Mouse (Mus musculus) myocyte (in vitro differentiated cells): ENCODE measurements around the gene Cda. TPM values are rescaled to one million over a fixed set of nuclear protein-coding genes. Genes with fewer than 3 reads are reported as not detected.

Source experiments
- H3K27me3 ChIP-seq: one replicate; pipeline ENCODE4 v1.6.1; 2011; ENCODE audit not compliant: control insufficient read depth, insufficient read depth, insufficient read length
- H3K36me3 ChIP-seq: one replicate; pipeline ENCODE4 v1.6.1; 2011; ENCODE audit not compliant: control insufficient read depth, insufficient read depth
- H3K4me2 ChIP-seq: one replicate; pipeline ENCODE4 v1.6.1; 2011; ENCODE audit warnings: low read depth, control low read depth
- H3K4me3 ChIP-seq: one replicate; pipeline ENCODE4 v1.5.1; 2011; ENCODE audit warnings: mild to moderate bottlenecking, control low read depth, moderate library complexity
- H3K79me2 ChIP-seq: one replicate; pipeline ENCODE4 v1.6.1; 2011; ENCODE audit not compliant: control insufficient read depth, insufficient read depth
- H3ac ChIP-seq: one replicate; pipeline ENCODE4 v1.6.1; 2011; ENCODE audit not compliant: control insufficient read depth, insufficient read length
- CEBPB ChIP-seq: IDR thresholded peaks from 2 replicates; pipeline ENCODE4 v1.6.1; 2011; ENCODE audit warnings: mild to moderate bottlenecking, moderate library complexity; ENCODE audit not compliant: poor library complexity, insufficient read depth, severe bottlenecking
- E2F4 ChIP-seq: IDR thresholded peaks from one replicate; pipeline ENCODE4 v1.6.1; 2011; ENCODE audit warnings: mild to moderate bottlenecking, control low read depth, moderate library complexity; ENCODE audit not compliant: insufficient read depth
- MAX ChIP-seq: IDR thresholded peaks from one replicate; pipeline ENCODE4 v1.6.1; 2011; ENCODE audit warnings: low read depth, mild to moderate bottlenecking, control low read depth
- MYOD1 ChIP-seq, 3 experiments: IDR thresholded peaks; one replicate each; pipeline ENCODE4 v1.6.1; 2011; ENCODE audit warnings: control low read depth in 2 of 3, low read depth in 2 of 3, mild to moderate bottlenecking in 2 of 3, moderate library complexity in 1 of 3; ENCODE audit not compliant: insufficient read length in 2 of 3, control insufficient read depth in 1 of 3
- MYOG ChIP-seq, 3 experiments: IDR thresholded peaks; one replicate each; pipeline ENCODE4 v1.6.1; 2011; ENCODE audit warnings: control low read depth in 2 of 3, low read depth in 2 of 3, mild to moderate bottlenecking in 2 of 3; ENCODE audit not compliant: insufficient read length in 2 of 3, control insufficient read depth in 1 of 3, insufficient read depth in 1 of 3
- POLR2A ChIP-seq: IDR thresholded peaks from one replicate; pipeline ENCODE4 v1.6.1; 2011; ENCODE audit warnings: low read depth, mild to moderate bottlenecking, control low read depth, moderate library complexity; ENCODE audit not compliant: insufficient read length
- POLR2AphosphoS2 ChIP-seq: IDR thresholded peaks from one replicate; pipeline ENCODE4 v1.6.1; 2011; ENCODE audit warnings: low read depth, control low read depth; ENCODE audit not compliant: insufficient read length
- REST ChIP-seq: IDR thresholded peaks from one replicate; pipeline ENCODE4 v1.6.1; 2011; ENCODE audit warnings: mild to moderate bottlenecking, control low read depth, moderate library complexity; ENCODE audit not compliant: insufficient read depth, insufficient read length
- SRF ChIP-seq: IDR thresholded peaks from one replicate; pipeline ENCODE4 v1.6.1; 2011; ENCODE audit warnings: low read depth; ENCODE audit not compliant: control insufficient read depth, insufficient read length
- TCF12 ChIP-seq: IDR thresholded peaks from one replicate; pipeline ENCODE4 v1.6.1; 2011; ENCODE audit warnings: mild to moderate bottlenecking, control low read depth; ENCODE audit not compliant: poor library complexity, insufficient read depth, severe bottlenecking
- TCF3 ChIP-seq: IDR thresholded peaks from one replicate; pipeline ENCODE4 v1.6.1; 2011; ENCODE audit warnings: low read depth, control low read depth; ENCODE audit not compliant: insufficient read length
- USF1 ChIP-seq: IDR thresholded peaks from one replicate; pipeline ENCODE4 v1.6.1; 2011; ENCODE audit warnings: low read depth, mild to moderate bottlenecking, control low read depth, moderate library complexity
- polyA plus RNA-seq: library from polyadenylated mRNA; unstranded; fragments of >200 nt; fragmentation: generic; extraction: Trizol; gene quantifications from one replicate; pipeline ENCODE4 v1.2.1, GENCODE M21; 2012; ENCODE audit warnings: missing spikeins

Cda gene
- polyA plus RNA-seq, 1 experiment, result 6.0 TPM

- Histone ChIP-seq H3ac (no peak overlapping the region), H3K4me2 (peak overlapping the region; percentile 63), H3K4me3 (no peak overlapping the region), H3K79me2 (no peaks in the 10 kb centered on the region), H3K27me3 (no peaks in the 10 kb centered on the region), H3K36me3 (no peaks in the 10 kb centered on the region)
- TF ChIP-seq USF1, result no peak
Observed at GRCm38 (mm10) chr4:138356551-138356950, 11.2 kb downstream of the Cda start.

DNA sequence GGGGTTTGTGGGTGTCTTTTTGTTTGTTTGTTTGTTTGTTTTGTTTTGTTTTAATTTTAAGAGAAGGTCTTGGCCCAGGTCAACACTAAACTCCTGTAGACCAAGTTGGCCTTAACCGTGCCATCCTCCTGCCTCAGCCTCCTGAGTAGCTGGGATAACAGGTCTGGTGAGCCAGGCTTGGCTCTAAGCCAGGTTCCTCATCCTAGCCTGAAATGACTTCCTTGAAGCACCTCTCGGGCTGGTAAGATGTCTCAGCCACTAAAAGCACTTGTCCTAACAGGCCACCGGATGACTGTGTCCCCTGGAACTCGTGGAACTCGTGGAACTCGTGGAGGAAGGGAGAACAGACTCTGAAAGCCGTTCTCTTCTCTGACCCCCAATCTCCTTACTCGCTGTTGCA is 11.7 kb downstream of the Cda start:
- H3K36me3 ChIP-seq, result no peaks in the 10 kb centered on the region
- no peaks in the 10 kb centered on the region for H3K79me2 ChIP-seq
- no peak overlapping the region for H3K4me3 ChIP-seq
- no peak overlapping the region for H3ac ChIP-seq
- peak overlapping the region; percentile 63 for H3K4me2 ChIP-seq
- no peaks in the 10 kb centered on the region for H3K27me3 ChIP-seq
- TF ChIP-seq TCF3 (no peak), USF1 (no peak), POLR2AphosphoS2 (no peak), REST (no peak), MYOD1 (IDR thresholded peaks at IDR 0.05; ENCODE audit: control insufficient read depth in 1 of 3, insufficient read length in 2 of 3, low read depth in 2 of 3) (no peak), TCF12 (no peak), SRF (no peak), MAX (no peak), MYOG (IDR thresholded peaks at IDR 0.05; ENCODE audit: control insufficient read depth in 1 of 3, insufficient read depth in 1 of 3, insufficient read length in 2 of 3, low read depth in 2 of 3) (no peak), E2F4 (no peak), CEBPB (no peak), POLR2A (no peak)

DNA sequence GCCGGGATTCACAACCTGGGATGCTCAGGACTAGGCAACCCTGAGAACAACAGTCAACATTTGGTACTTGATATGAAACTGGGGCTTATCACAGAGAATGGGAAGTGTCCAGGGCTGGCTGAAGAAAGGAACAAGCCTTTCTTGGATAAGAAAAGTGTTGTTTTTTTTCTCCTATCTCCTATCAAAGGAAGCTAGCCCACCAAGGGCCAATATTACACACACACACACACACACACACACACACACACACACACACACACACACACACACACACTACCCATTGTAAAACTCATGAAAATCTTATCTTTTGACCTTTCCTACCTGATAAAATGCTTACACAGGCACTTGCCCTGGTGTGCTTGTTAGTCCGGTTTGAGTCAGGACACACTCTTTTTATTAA is 12.3 kb downstream of the Cda start:
- no peaks in the 10 kb centered on the region for H3K36me3 ChIP-seq
- no peak overlapping the region for H3ac ChIP-seq
- no peaks in the 10 kb centered on the region for H3K27me3 ChIP-seq
- H3K4me2 ChIP-seq, result no peak overlapping the region
- H3K79me2 ChIP-seq, result no peaks in the 10 kb centered on the region
- H3K4me3 ChIP-seq, result no peak overlapping the region
- TF ChIP-seq TCF3 (no peak), POLR2A (no peak), MAX (no peak), TCF12 (no peak), CEBPB (no peak), POLR2AphosphoS2 (no peak), MYOD1 (IDR thresholded peaks at IDR 0.05; ENCODE audit: control insufficient read depth in 1 of 3, insufficient read length in 2 of 3, low read depth in 2 of 3) (no peak), SRF (no peak), USF1 (no peak), REST (no peak), MYOG (IDR thresholded peaks at IDR 0.05; ENCODE audit: control insufficient read depth in 1 of 3, insufficient read depth in 1 of 3, insufficient read length in 2 of 3, low read depth in 2 of 3) (no peak), E2F4 (no peak)

GRCm38 (mm10) chr4:138353438-138354171 is 14.2 kb downstream of the Cda start:
- Histone ChIP-seq H3K4me2 (no peak overlapping the region), H3K4me3 (no peak overlapping the region)
- TF ChIP-seq REST (no peak), SRF (no peak), CEBPB (no peak), MYOD1 (IDR thresholded peaks at IDR 0.05; ENCODE audit: control insufficient read depth in 1 of 3, insufficient read length in 2 of 3, low read depth in 2 of 3) (no peak), MYOG (IDR thresholded peaks at IDR 0.05; ENCODE audit: control insufficient read depth in 1 of 3, insufficient read depth in 1 of 3, insufficient read length in 2 of 3, low read depth in 2 of 3) (no peak), TCF12 (no peak), POLR2A (no peak), MAX (no peak), USF1 (no peak), E2F4 (no peak), POLR2AphosphoS2 (no peak), TCF3 (no peak)

DNA sequence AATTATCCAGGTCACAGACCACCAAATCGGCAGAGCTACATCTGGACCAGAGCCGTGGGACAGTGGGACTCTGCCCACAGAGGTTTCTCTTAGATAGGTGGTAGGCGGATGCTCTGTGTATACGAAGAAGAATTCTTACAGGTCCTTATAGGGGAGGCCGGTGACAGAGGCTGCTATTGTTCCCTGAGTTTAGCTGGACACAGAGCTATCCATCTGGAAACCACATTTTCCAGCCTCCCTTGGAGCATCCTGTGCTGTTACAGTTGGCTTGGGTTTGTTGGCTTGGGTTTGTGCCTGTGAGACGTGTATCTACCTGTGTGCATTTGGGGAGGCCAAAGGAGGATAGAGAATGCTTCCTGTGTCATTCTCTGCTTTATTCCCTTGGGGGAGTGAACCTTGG is 15.1 kb downstream of the Cda start:
- H3K79me2 ChIP-seq, result no peaks in the 10 kb centered on the region
- no peak overlapping the region for H3K4me3 ChIP-seq
- H3K27me3 ChIP-seq, result no peaks in the 10 kb centered on the region
- H3ac ChIP-seq, result no peak overlapping the region
- no peaks in the 10 kb centered on the region for H3K36me3 ChIP-seq
- H3K4me2 ChIP-seq, result no peak overlapping the region
- no peak for TF ChIP-seq TCF12
- no peak for TF ChIP-seq REST
- no peak for TF ChIP-seq SRF
- no peak for TF ChIP-seq POLR2AphosphoS2
- no peak for TF ChIP-seq MYOG (IDR thresholded peaks at IDR 0.05; ENCODE audit: control insufficient read depth in 1 of 3, insufficient read depth in 1 of 3, insufficient read length in 2 of 3, low read depth in 2 of 3)
- TF ChIP-seq CEBPB, result no peak
- no peak for TF ChIP-seq TCF3
- no peak for TF ChIP-seq USF1
- TF ChIP-seq E2F4, result no peak
- no peak for TF ChIP-seq POLR2A
- TF ChIP-seq MYOD1 (IDR thresholded peaks at IDR 0.05; ENCODE audit: control insufficient read depth in 1 of 3, insufficient read length in 2 of 3, low read depth in 2 of 3), result no peak

More at GRCm38 (mm10) chr4:138353438-138354171, 14.2 kb downstream of the Cda start:
- Histone ChIP-seq H3ac (no peak overlapping the region), H3K79me2 (no peaks in the 10 kb centered on the region), H3K27me3 (no peaks in the 10 kb centered on the region), H3K36me3 (no peaks in the 10 kb centered on the region)
